Mouse (Mus musculus) olfactory bulb, adult 2 months (tissue): ENCODE measurements at regions not wholly inside any gene's neighbourhood (a gene's known extent, or its start where the extent isn't known, plus 50 kb on each side); places are given as distances from the start of the nearest gene placed in this dataset.

ENCODE experiments used
- H3K27ac ChIP-seq: fragments of 200-500 bp; 2 replicates; pipeline ENCODE4 v1.5.1; 2012; ENCODE audit warnings: low read depth, low read length; ENCODE audit not compliant: insufficient read depth
- H3K4me1 ChIP-seq: fragments of 200-500 bp; 2 replicates; pipeline ENCODE4 v1.6.1; 2012; ENCODE audit warnings: low read length; ENCODE audit not compliant: control insufficient read depth, insufficient read depth
- H3K4me3 ChIP-seq: fragments of 200-500 bp; 2 replicates; pipeline ENCODE4 v1.5.1; 2012; ENCODE audit warnings: mild to moderate bottlenecking, low read depth, low read length, moderate library complexity; ENCODE audit not compliant: insufficient read depth
- CTCF ChIP-seq: fragments of 200-500 bp; IDR thresholded peaks from 2 replicates; pipeline ENCODE4 v1.5.1; 2012; ENCODE audit warnings: low read depth, mild to moderate bottlenecking, low read length, moderate library complexity; ENCODE audit not compliant: insufficient read depth
- POLR2A ChIP-seq: fragments of 200-500 bp; IDR thresholded peaks from 2 replicates; pipeline ENCODE4 v1.6.1; 2012; ENCODE audit warnings: mild to moderate bottlenecking, low read depth, low read length, moderate library complexity; ENCODE audit not compliant: insufficient read depth
- WGBS: fragments of 180-500 bp; shearing (Covaris S2); methylation state at CpG from one replicate; pipeline ENCODE4 v1.1.7; 2018; 5-methylcytosine and 5-hydroxymethylcytosine counted together

- Histone ChIP-seq H3K4me3 (no peak overlapping the region), H3K4me1 (peaks cover 23% of the 10 kb centered on the region), H3K27ac (no peak overlapping the region)
- no peak for TF ChIP-seq CTCF
- TF ChIP-seq POLR2A = no peak
- 97% methylated on average over 6 of the region's 6 CpGs for WGBS
Observed at GRCm38 (mm10) chr13:44234241-44234640, 449.7 kb downstream of the Cd83 start.

GRCm38 (mm10) chr13:44235236-44235635 lies 450.7 kb downstream of the Cd83 start:
- WGBS = 96% methylated on average over 5 of the region's 5 CpGs
- peaks cover 22% of the 10 kb centered on the region for H3K4me1 ChIP-seq
- H3K4me3 ChIP-seq = no peak overlapping the region
- TF ChIP-seq CTCF = no peak
- TF ChIP-seq POLR2A = no peak
- no peak overlapping the region for H3K27ac ChIP-seq

- Histone ChIP-seq H3K27ac (no peak overlapping the region), H3K4me3 (no peak overlapping the region), H3K4me1 (peaks cover 22% of the 10 kb centered on the region)
- WGBS = 91% methylated on average over 2 of the region's 2 CpGs
- no peak for TF ChIP-seq POLR2A
- no peak for TF ChIP-seq CTCF
Observed at GRCm38 (mm10) chr13:44235941-44236340, 451.4 kb downstream of the Cd83 start.

GRCm38 (mm10) chr13:44238308-44238707 lies 453.7 kb downstream of the Cd83 start:
- TF ChIP-seq CTCF (no peak), POLR2A (no peak)
- Histone ChIP-seq H3K27ac (no peak overlapping the region), H3K4me3 (no peak overlapping the region), H3K4me1 (peaks cover 7% of the 10 kb centered on the region)
- WGBS = 16% methylated on average over 11 of the region's 11 CpGs

- Histone ChIP-seq H3K4me3 (no peak overlapping the region), H3K27ac (no peak overlapping the region), H3K4me1 (peaks cover 9% of the 10 kb centered on the region)
- WGBS = 97% methylated on average over 6 of the region's 6 CpGs
- TF ChIP-seq CTCF = no peak
- TF ChIP-seq POLR2A = no peak
Observed at GRCm38 (mm10) chr13:44243211-44243610, 458.6 kb downstream of the Cd83 start.

- 91% methylated on average over 7 of the region's 7 CpGs for WGBS
Observed at GRCm38 (mm10) chr13:44246714-44247251, 462.2 kb downstream of the Cd83 start.

GRCm38 (mm10) chr13:44247861-44248260 lies 463.3 kb downstream of the Cd83 start:
- no peak overlapping the region for H3K4me3 ChIP-seq
- 85% methylated on average over 11 of the region's 11 CpGs for WGBS
- peaks cover 5% of the 10 kb centered on the region for H3K4me1 ChIP-seq
- no peak overlapping the region for H3K27ac ChIP-seq
- no peak for TF ChIP-seq CTCF
- no peak for TF ChIP-seq POLR2A

More at GRCm38 (mm10) chr13:44246714-44247251, 462.2 kb downstream of the Cd83 start:
- H3K4me3 ChIP-seq = no peak overlapping the region
- peaks cover 5% of the 10 kb centered on the region for H3K4me1 ChIP-seq
- TF ChIP-seq POLR2A (no peak), CTCF (no peak)
- no peak overlapping the region for H3K27ac ChIP-seq

GRCm38 (mm10) chr13:44248401-44248800 lies 463.8 kb downstream of the Cd83 start:
- no peak overlapping the region for H3K4me3 ChIP-seq
- TF ChIP-seq CTCF = no peak
- no peak for TF ChIP-seq POLR2A
- H3K27ac ChIP-seq = no peak overlapping the region
- 21% methylated on average over 8 of the region's 8 CpGs for WGBS
- peaks cover 5% of the 10 kb centered on the region for H3K4me1 ChIP-seq

- Histone ChIP-seq H3K4me3 (no peak overlapping the region), H3K4me1 (peaks cover 5% of the 10 kb centered on the region), H3K27ac (no peak overlapping the region)
- TF ChIP-seq POLR2A (no peak), CTCF (no peak)
- 98% methylated on average over 2 of the region's 2 CpGs for WGBS
Observed at GRCm38 (mm10) chr13:44249119-44249518, 464.5 kb downstream of the Cd83 start.
